Mouse (Mus musculus): Measurements from ENCODE around the gene Ptprn2.
A peak's percentile ranks its signal among the peaks of the same experiment; 100 is the strongest.

Ptprn2 gene

GRCm38 (mm10) chr12:116778095-116779090 is 292.9 kb downstream of the Ptprn2 start:
- DNase-seq (ENCODE audit: low spot score): no peak

GRCm38 (mm10) chr12:116780419-116780818 is 294.9 kb downstream of the Ptprn2 start:
- DNase-seq (ENCODE audit: low spot score): no peak

- DNase-seq (ENCODE audit: low spot score): no peak
Observed at GRCm38 (mm10) chr12:116785731-116786130, 300.2 kb downstream of the Ptprn2 start.

- DNase-seq (ENCODE audit: low spot score): no peak
Observed at GRCm38 (mm10) chr12:116788346-116788745, 302.8 kb downstream of the Ptprn2 start.

- DNase-seq (ENCODE audit: low spot score): no peak
Observed at GRCm38 (mm10) chr12:116803331-116803730, 317.8 kb downstream of the Ptprn2 start.

- no peak for DNase-seq (ENCODE audit: low spot score)
Observed at GRCm38 (mm10) chr12:116804712-116805111, 319.2 kb downstream of the Ptprn2 start.

GRCm38 (mm10) chr12:116805129-116805809 is 319.7 kb downstream of the Ptprn2 start:
- no peak for DNase-seq (ENCODE audit: low spot score)

GRCm38 (mm10) chr12:116806089-116806488 is 320.6 kb downstream of the Ptprn2 start:
- DNase-seq (ENCODE audit: low spot score): peak; percentile 50

- peak; percentile 65 for DNase-seq (ENCODE audit: low spot score)
Observed at GRCm38 (mm10) chr12:116813012-116813411, 327.5 kb downstream of the Ptprn2 start.

- DNase-seq (ENCODE audit: low spot score): no peak
Observed at GRCm38 (mm10) chr12:116819836-116820235, 334.3 kb downstream of the Ptprn2 start.

GRCm38 (mm10) chr12:116823341-116823740 is 337.8 kb downstream of the Ptprn2 start:
- DNase-seq (ENCODE audit: low spot score): no peak

- DNase-seq (ENCODE audit: low spot score): no peak
Observed at GRCm38 (mm10) chr12:116827748-116828147, 342.2 kb downstream of the Ptprn2 start.

GRCm38 (mm10) chr12:116838611-116839192 is 353.2 kb downstream of the Ptprn2 start:
- DNase-seq (ENCODE audit: low spot score): no peak

GRCm38 (mm10) chr12:116842723-116843272 is 357.3 kb downstream of the Ptprn2 start:
- no peak for DNase-seq (ENCODE audit: low spot score)

GRCm38 (mm10) chr12:116846220-116846619 is 360.7 kb downstream of the Ptprn2 start:
- no peak for DNase-seq (ENCODE audit: low spot score)

- DNase-seq (ENCODE audit: low spot score): no peak
Observed at GRCm38 (mm10) chr12:116847021-116847420, 361.5 kb downstream of the Ptprn2 start.

GRCm38 (mm10) chr12:116856307-116856706 is 370.8 kb downstream of the Ptprn2 start:
- no peak for DNase-seq (ENCODE audit: low spot score)

- no peak for DNase-seq (ENCODE audit: low spot score)
Observed at GRCm38 (mm10) chr12:116861360-116862017, 376.0 kb downstream of the Ptprn2 start.

GRCm38 (mm10) chr12:116863291-116863899 is 377.9 kb downstream of the Ptprn2 start:
- no peak for DNase-seq (ENCODE audit: low spot score)

GRCm38 (mm10) chr12:116873866-116874585 is 388.5 kb downstream of the Ptprn2 start:
- DNase-seq (ENCODE audit: low spot score): no peak

Data from left cerebral cortex, adult 11 months (tissue).